Mouse (Mus musculus) bone marrow macrophage, adult 2 months (primary cell): ENCODE results near the gene Fam155a. TPM values are rescaled to one million over a fixed set of nuclear protein-coding genes. Genes with fewer than 3 reads are reported as not detected.

ENCODE experiments used
- H3K27ac ChIP-seq: 2 replicates; pipeline ENCODE4 v1.5.1; 2012; ENCODE audit warnings: low read depth, low read length; ENCODE audit not compliant: insufficient read depth
- H3K4me1 ChIP-seq: 2 replicates; pipeline ENCODE4 v1.6.1; 2012; ENCODE audit warnings: low read length; ENCODE audit not compliant: control insufficient read depth, insufficient read depth
- H3K4me3 ChIP-seq: 2 replicates; pipeline ENCODE4 v1.5.1; 2012; ENCODE audit warnings: mild to moderate bottlenecking, low read length, moderate library complexity; ENCODE audit not compliant: insufficient read depth
- CTCF ChIP-seq: IDR thresholded peaks from 2 replicates; pipeline ENCODE4 v1.5.1; 2012; ENCODE audit warnings: low read depth, mild to moderate bottlenecking, low read length, moderate library complexity
- POLR2A ChIP-seq: IDR thresholded peaks from 2 replicates; pipeline ENCODE4 v1.6.1; 2012; ENCODE audit warnings: mild to moderate bottlenecking, low read depth, low read length, borderline replicate concordance
- polyA plus RNA-seq: library from polyadenylated mRNA; stranded (reverse); fragments of >200 nt; gene quantifications from 2 replicates; pipeline ENCODE4 v1.2.4, GENCODE M21; 2012; ENCODE audit not compliant: missing spikeins, insufficient read depth, insufficient read length

Gene Fam155a
- polyA plus RNA-seq, 1 experiment = not detected

GRCm38 (mm10) chr8:9171848-9172247 is 599.1 kb downstream of the Fam155a start:
- H3K27ac ChIP-seq = no peak overlapping the region
- TF ChIP-seq CTCF (no peak), POLR2A (no peak)
- H3K4me3 ChIP-seq = no peak overlapping the region
- no peaks in the 10 kb centered on the region for H3K4me1 ChIP-seq

GRCm38 (mm10) chr8:9167995-9168394 is 603.0 kb downstream of the Fam155a start:
- Histone ChIP-seq H3K4me1 (no peaks in the 10 kb centered on the region), H3K4me3 (no peak overlapping the region), H3K27ac (no peak overlapping the region)
- TF ChIP-seq CTCF = no peak
- no peak for TF ChIP-seq POLR2A

GRCm38 (mm10) chr8:9161606-9162005 is 609.4 kb downstream of the Fam155a start:
- H3K27ac ChIP-seq = no peak overlapping the region
- no peak for TF ChIP-seq CTCF
- TF ChIP-seq POLR2A = no peak
- no peaks in the 10 kb centered on the region for H3K4me1 ChIP-seq
- H3K4me3 ChIP-seq = no peak overlapping the region

GRCm38 (mm10) chr8:9159322-9159721 is 611.6 kb downstream of the Fam155a start:
- H3K4me1 ChIP-seq = no peaks in the 10 kb centered on the region
- TF ChIP-seq CTCF = no peak
- no peak for TF ChIP-seq POLR2A
- H3K27ac ChIP-seq = no peak overlapping the region
- H3K4me3 ChIP-seq = no peak overlapping the region

GRCm38 (mm10) chr8:9158652-9159051 is 612.3 kb downstream of the Fam155a start:
- H3K27ac ChIP-seq = no peak overlapping the region
- H3K4me3 ChIP-seq = no peak overlapping the region
- TF ChIP-seq POLR2A (no peak), CTCF (no peak)

GRCm38 (mm10) chr8:9157141-9157781 is 613.7 kb downstream of the Fam155a start:
- no peak overlapping the region for H3K27ac ChIP-seq
- no peak overlapping the region for H3K4me3 ChIP-seq
- no peaks in the 10 kb centered on the region for H3K4me1 ChIP-seq
- TF ChIP-seq CTCF (no peak), POLR2A (no peak)

More at GRCm38 (mm10) chr8:9158652-9159051, 612.3 kb downstream of the Fam155a start:
- no peaks in the 10 kb centered on the region for H3K4me1 ChIP-seq

Other genes starting within 250 kb of the Fam155a start
- gene Gm10217, start 93.1 kb upstream of the Fam155a start, polyA plus RNA-seq = not detected in 2 replicates
- 2.7 and 2.8 TPM in 2 replicates for gene Lig4, start 206.5 kb upstream of the Fam155a start, polyA plus RNA-seq
- gene Abhd13, start 206.5 kb upstream of the Fam155a start, polyA plus RNA-seq = 9.3 and 10.9 TPM in 2 replicates
- gene Tnfsf13b, start 235.3 kb upstream of the Fam155a start, polyA plus RNA-seq = 3.3 and 5.8 TPM in 2 replicates